Mouse (Mus musculus): Measurements from ENCODE around the gene Hoxb8.
A peak's percentile ranks its signal among the peaks of the same experiment; 100 is the strongest.

Hoxb8 gene

GRCm38 (mm10) chr11:96299781-96300180 lies 18.1 kb downstream of the Hoxb8 start:
- DNase-seq (ENCODE audit: low read depth, low spot score): no peak

GRCm38 (mm10) chr11:96300354-96301063 lies 18.8 kb downstream of the Hoxb8 start:
- DNase-seq (ENCODE audit: low read depth, low spot score): peak; percentile 40

GRCm38 (mm10) chr11:96301064-96301431 lies 19.3 kb downstream of the Hoxb8 start:
- no peak for DNase-seq (ENCODE audit: low read depth, low spot score)

- DNase-seq (ENCODE audit: low read depth, low spot score): no peak
Measured at GRCm38 (mm10) chr11:96301837-96302236, 20.1 kb downstream of the Hoxb8 start.

GRCm38 (mm10) chr11:96302381-96303150 lies 20.9 kb downstream of the Hoxb8 start:
- no peak for DNase-seq (ENCODE audit: low read depth, low spot score)

GRCm38 (mm10) chr11:96303151-96304099 lies 21.7 kb downstream of the Hoxb8 start, which contains the start of gene Hoxb5:
TSS of gene Hoxb5 (plus strand) at chr11:96303336.
- peak; percentile 86 for DNase-seq (ENCODE audit: low read depth, low spot score)

- DNase-seq (ENCODE audit: low read depth, low spot score): no peak
Measured at GRCm38 (mm10) chr11:96304381-96305195, 22.9 kb downstream of the Hoxb8 start.

- DNase-seq (ENCODE audit: low read depth, low spot score): no peak
Measured at GRCm38 (mm10) chr11:96305505-96306182, 23.9 kb downstream of the Hoxb8 start.

GRCm38 (mm10) chr11:96306183-96306907 lies 24.6 kb downstream of the Hoxb8 start:
- DNase-seq (ENCODE audit: low read depth, low spot score): no peak

GRCm38 (mm10) chr11:96306908-96307269 lies 25.2 kb downstream of the Hoxb8 start:
- DNase-seq (ENCODE audit: low read depth, low spot score): no peak

GRCm38 (mm10) chr11:96308763-96309162 lies 27.1 kb downstream of the Hoxb8 start:
- no peak for DNase-seq (ENCODE audit: low read depth, low spot score)

- DNase-seq (ENCODE audit: low read depth, low spot score): no peak
Measured at GRCm38 (mm10) chr11:96309288-96309687, 27.6 kb downstream of the Hoxb8 start.

- no peak for DNase-seq (ENCODE audit: low read depth, low spot score)
Measured at GRCm38 (mm10) chr11:96310183-96310938, 28.7 kb downstream of the Hoxb8 start.

GRCm38 (mm10) chr11:96311097-96311496 lies 29.4 kb downstream of the Hoxb8 start:
- DNase-seq (ENCODE audit: low read depth, low spot score): no peak

- peak; percentile 77 for DNase-seq (ENCODE audit: low read depth, low spot score)
Measured at GRCm38 (mm10) chr11:96311520-96312417, 30.1 kb downstream of the Hoxb8 start.

GRCm38 (mm10) chr11:96313134-96313533 lies 31.4 kb downstream of the Hoxb8 start:
- no peak for DNase-seq (ENCODE audit: low read depth, low spot score)

- DNase-seq (ENCODE audit: low read depth, low spot score): no peak
Measured at GRCm38 (mm10) chr11:96313806-96314428, 32.2 kb downstream of the Hoxb8 start.
